Mouse (Mus musculus) CH12.LX (cell line): ENCODE measurements around the gene Magea5. TPM values are rescaled to one million over a fixed set of nuclear protein-coding genes. Genes with fewer than 3 reads are reported as not detected.
A peak's percentile ranks its signal among the peaks of the same experiment; 100 is the strongest.
"Not testable (repeated sequence)": the region's sequence is repeated elsewhere in the genome, so short reads cannot be mapped to it uniquely, and the experiment has no call there.

Experiments
- DNase-seq: peaks from one replicate; pipeline ENCODE4 v3.0.0-alpha.2; 2013; ENCODE audit errors: extremely low read depth
- H3K27ac ChIP-seq: 2 replicates; pipeline ENCODE4 v1.5.1; 2012; ENCODE audit warnings: low read depth, mild to moderate bottlenecking, control low read depth, moderate library complexity; ENCODE audit not compliant: insufficient read depth
- H3K27me3 ChIP-seq: replicated peaks from 2 replicates; pipeline ENCODE3; 2012; ENCODE audit warnings: inconsistent platforms
- H3K36me3 ChIP-seq, 2 experiments: replicated peaks in 1 of 2; 2 replicates each; pipeline versions ENCODE3 to v1.6.1; 2012; ENCODE audit warnings: inconsistent platforms in 1 of 2, low read length in 1 of 2, mild to moderate bottlenecking in 1 of 2, mixed read lengths in 1 of 2, moderate library complexity in 1 of 2; ENCODE audit not compliant: control insufficient read depth in 1 of 2, insufficient read depth in 1 of 2
- H3K4me1 ChIP-seq, 2 experiments: 2 replicates each; pipeline ENCODE4 v1.6.1; 2012; ENCODE audit warnings: inconsistent platforms in 1 of 2, moderate library complexity in 1 of 2; ENCODE audit not compliant: insufficient read depth in 2 of 2, control insufficient read depth in 1 of 2
- H3K4me2 ChIP-seq: 2 replicates; pipeline ENCODE4 v1.6.1; 2012; ENCODE audit warnings: low read depth, mild to moderate bottlenecking, control low read depth; ENCODE audit not compliant: poor library complexity, insufficient read depth, severe bottlenecking
- H3K4me3 ChIP-seq, 3 experiments: fragments of 150-350 bp in 1 of 3; sonication (generic) in 1 of 3; replicated peaks in 1 of 3; 2 replicates each; pipeline versions ENCODE3 to v1.5.1; 2011 to 2012; ENCODE audit warnings: low read depth in 2 of 3, low read length in 2 of 3, mild to moderate bottlenecking in 2 of 3, moderate library complexity in 2 of 3, control low read depth in 1 of 3, improper control_type of control experiment in 1 of 3, inconsistent platforms in 1 of 3, mixed read lengths in 1 of 3; ENCODE audit not compliant: poor library complexity in 1 of 3
- H3K79me2 ChIP-seq: replicated peaks from 2 replicates; pipeline ENCODE4 v1.6.1; 2012; ENCODE audit warnings: mild to moderate bottlenecking, moderate library complexity; ENCODE audit not compliant: control insufficient read depth, poor library complexity, insufficient read depth, severe bottlenecking; ENCODE audit errors: extremely low read depth
- H3K9ac ChIP-seq: 2 replicates; pipeline ENCODE4 v1.6.1; 2012; ENCODE audit warnings: low read depth, mild to moderate bottlenecking, control low read depth, moderate library complexity; ENCODE audit not compliant: insufficient read depth
- H3K9me3 ChIP-seq: replicated peaks from 2 replicates; pipeline ENCODE3; 2012; ENCODE audit warnings: low read length, inconsistent platforms, mixed read lengths
- CTCF ChIP-seq, 2 experiments: IDR thresholded peaks in 1 of 2; conservative IDR thresholded peaks in 1 of 2; 2 replicates each; pipeline ENCODE4 v1.5.1; 2011 to 2012; ENCODE audit warnings: low read depth in 2 of 2, low read length in 2 of 2, improper control_type of control experiment in 1 of 2, inconsistent platforms in 1 of 2, mild to moderate bottlenecking in 1 of 2, moderate library complexity in 1 of 2
- GABPA ChIP-seq: IDR thresholded peaks from 2 replicates; pipeline ENCODE4 v1.6.1; 2012; ENCODE audit warnings: low read depth, low read length, improper control_type of control experiment, inconsistent platforms; ENCODE audit not compliant: insufficient replicate concordance
- JUN ChIP-seq: IDR thresholded peaks from 2 replicates; pipeline ENCODE4 v1.6.1; 2011; ENCODE audit warnings: low read depth, mild to moderate bottlenecking, low read length, improper control_type of control experiment, moderate library complexity; ENCODE audit not compliant: insufficient read depth
- JUND ChIP-seq: conservative IDR thresholded peaks from 2 replicates; pipeline ENCODE4 v1.6.1; 2011; ENCODE audit warnings: low read depth, low read length, improper control_type of control experiment
- MAFK ChIP-seq: IDR thresholded peaks from 2 replicates; pipeline ENCODE4 v1.6.1; 2011; ENCODE audit warnings: low read length, improper control_type of control experiment; ENCODE audit not compliant: insufficient replicate concordance
- MAZ ChIP-seq: IDR thresholded peaks from 2 replicates; pipeline ENCODE4 v1.6.1; 2012; ENCODE audit warnings: low read depth, mild to moderate bottlenecking, inconsistent platforms, low read length, improper control_type of control experiment, moderate library complexity
- MEF2A ChIP-seq: IDR thresholded peaks from 2 replicates; pipeline ENCODE4 v1.6.1; 2014; ENCODE audit warnings: low read depth, mild to moderate bottlenecking, inconsistent platforms, low read length, improper control_type of control experiment, borderline replicate concordance
- PAX5 ChIP-seq: IDR thresholded peaks from 2 replicates; pipeline ENCODE4 v1.6.1; 2012; ENCODE audit warnings: low read length, inconsistent platforms, mixed read lengths
- POLR2AphosphoS2 ChIP-seq: IDR thresholded peaks from 2 replicates; pipeline ENCODE4 v1.6.1; 2011; ENCODE audit warnings: low read depth, low read length, improper control_type of control experiment
- RAD21 ChIP-seq: IDR thresholded peaks from 2 replicates; pipeline ENCODE4 v1.6.1; 2011; ENCODE audit warnings: low read depth, mild to moderate bottlenecking, low read length, improper control_type of control experiment, moderate library complexity
- SMC3 ChIP-seq: IDR thresholded peaks from 2 replicates; pipeline ENCODE4 v1.6.1; 2011; ENCODE audit warnings: low read depth, low read length, improper control_type of control experiment
- TBP ChIP-seq: conservative IDR thresholded peaks from 2 replicates; pipeline ENCODE4 v1.6.1; 2011; ENCODE audit warnings: low read depth, low read length, improper control_type of control experiment
- ZC3H11A ChIP-seq: IDR thresholded peaks from 2 replicates; pipeline ENCODE4 v1.6.1; 2012; ENCODE audit warnings: low read depth, mild to moderate bottlenecking, inconsistent platforms, low read length, improper control_type of control experiment
- ZKSCAN1 ChIP-seq: IDR thresholded peaks from 2 replicates; pipeline ENCODE4 v1.6.1; 2012; ENCODE audit warnings: low read depth, inconsistent platforms, low read length, improper control_type of control experiment, borderline replicate concordance
- ZMIZ1 ChIP-seq: IDR thresholded peaks from 2 replicates; pipeline ENCODE4 v1.6.1; 2012; ENCODE audit warnings: low read depth, mild to moderate bottlenecking, inconsistent platforms, low read length, improper control_type of control experiment
- ZNF384 ChIP-seq: IDR thresholded peaks from 2 replicates; pipeline ENCODE4 v1.6.1; 2012; ENCODE audit warnings: low read depth, low read length, improper control_type of control experiment, inconsistent platforms
- dilution Hi-C: fragments of 300-500 bp; cut with MboI; formaldehyde crosslinking; loops from 2 replicates; pipeline ENCODE4 v1.14.3; 2020; ENCODE audit warnings: low sequenced_read_pairs; ENCODE audit not compliant: extremely low pct_unique_long_range_greater_than_20kb, extremely low pct_ligation_motif_present
- in situ Hi-C: fragments of 300-500 bp; cut with MboI; formaldehyde crosslinking; loops from 3 replicates; pipeline ENCODE4 v1.14.3; 2019; ENCODE audit warnings: low sequenced_read_pairs, low pct_ligation_motif_present, low pct_unique_long_range_greater_than_20kb, mixed read lengths
- polyA plus RNA-seq: library from polyadenylated mRNA; unstranded; fragments of >175 nt; gene quantifications from 2 replicates; pipeline ENCODE4 v1.2.1, GENCODE M21; 2012; ENCODE audit warnings: low read depth; ENCODE audit not compliant: insufficient read length
- total RNA-seq, 2 experiments: library from RNA; depleted of rRNA; stranded (reverse); fragments of 300-350 nt in 1 of 2; fragments of >200 nt in 1 of 2; gene quantifications; 2 replicates each; pipeline ENCODE4 v1.2.3; 2012 to 2014

The Magea5 gene
- total RNA-seq (2012; rRNA removed) = not detected in 2 replicates
- total RNA-seq (2014; rRNA removed) = not detected in 2 replicates
- not detected in 2 replicates for polyA plus RNA-seq

DNA sequence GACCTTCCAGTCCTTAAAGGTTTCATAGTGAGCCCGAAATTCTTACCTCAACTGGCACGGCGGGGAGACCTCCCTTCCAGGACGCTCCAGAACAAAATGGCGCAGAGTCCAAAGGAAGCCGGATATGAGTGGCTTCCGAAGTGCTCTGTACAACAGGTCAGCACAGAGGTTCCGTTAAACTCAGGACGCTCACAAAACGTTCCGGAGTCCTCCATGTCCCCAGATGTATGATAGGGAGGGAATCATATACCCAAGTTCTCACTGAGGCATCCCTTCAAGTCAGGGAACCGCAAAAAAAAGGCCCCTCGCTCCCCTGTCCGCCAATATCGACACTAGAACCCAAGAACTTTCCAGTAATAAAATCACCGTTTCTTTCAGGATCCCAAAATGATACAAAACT lies at the start of gene Magea5:
Gene Magea5 (minus strand): TSS at position 101 of the 400 bp plus-strand sequence.
- H3K4me2 ChIP-seq, H3K27ac ChIP-seq, in situ Hi-C loops, H3K4me3 ChIP-seq, H3K4me1 ChIP-seq, DNase-seq, H3K9me3 ChIP-seq, H3K79me2 ChIP-seq, H3K27me3 ChIP-seq, H3K36me3 ChIP-seq, dilution Hi-C loops, H3K9ac ChIP-seq: not testable (repeated sequence)

GRCm38 (mm10) chrX:155098024-155098423 lies 35.1 kb upstream of the Magea5 start:
- Histone ChIP-seq H3K9me3 (no peaks in the 10 kb centered on the region), H3K36me3 (no peaks in the 10 kb centered on the region), H3K4me1 (no peaks in the 10 kb centered on the region), H3K9ac (no peak overlapping the region), H3K4me2 (no peak overlapping the region), H3K27ac (no peak overlapping the region), H3K79me2 (no peaks in the 10 kb centered on the region), H3K4me3 (no peak overlapping the region), H3K27me3 (no peaks in the 10 kb centered on the region)
- in situ Hi-C loops (no loop called here), dilution Hi-C loops (no loop called here)
- peak in 1 of 2 experiments; percentile 51; a peak in 2 of 4 replicates for TF ChIP-seq CTCF (conservative IDR thresholded peaks at IDR 0.05 in 1 of 2, IDR thresholded peaks at IDR 0.05 in 1 of 2; ENCODE audit: low read depth in 2 of 2, low read length in 2 of 2)
- no peak for TF ChIP-seq MEF2A
- TF ChIP-seq JUN = no peak
- no peak for TF ChIP-seq JUND
- peak; percentile 45 for TF ChIP-seq RAD21
- TF ChIP-seq ZKSCAN1 = no peak
- no peak for TF ChIP-seq MAZ
- peak; percentile 45 for TF ChIP-seq SMC3
- no peak for TF ChIP-seq ZNF384
- TF ChIP-seq GABPA = no peak
- no peak for TF ChIP-seq ZMIZ1
- TF ChIP-seq POLR2AphosphoS2 = no peak
- TF ChIP-seq ZC3H11A = no peak
- no peak for TF ChIP-seq TBP
- TF ChIP-seq PAX5 = no peak
- no peak for TF ChIP-seq MAFK
- peak; percentile 2 for DNase-seq

DNA sequence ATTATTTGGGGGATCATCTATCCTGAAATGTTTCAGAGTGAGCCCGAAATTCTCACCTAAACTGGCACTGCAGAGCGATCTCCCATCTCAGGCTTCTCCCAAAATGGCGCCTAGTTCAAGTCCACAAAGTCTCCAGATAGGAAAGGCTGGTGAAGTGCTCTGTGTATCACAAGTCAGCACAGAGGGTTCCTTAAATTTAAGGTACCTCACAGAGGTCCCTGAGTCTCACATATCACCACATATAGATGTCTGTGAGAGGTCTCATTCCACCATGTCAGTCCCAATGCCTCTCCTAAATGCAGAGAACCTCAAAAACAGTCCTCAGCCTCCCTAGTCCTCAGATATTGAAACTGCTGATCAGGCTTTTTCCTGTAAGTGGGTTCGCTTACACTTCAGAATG lies 30.6 kb upstream of the Magea5 start, which contains the start of gene Magea2:
Gene Magea2 (minus strand): TSS at position 101 of the 400 bp plus-strand sequence.
- H3K4me3 ChIP-seq, H3K4me2 ChIP-seq, H3K9me3 ChIP-seq, H3K4me1 ChIP-seq, in situ Hi-C loops, H3K27ac ChIP-seq, H3K27me3 ChIP-seq, H3K79me2 ChIP-seq, dilution Hi-C loops, H3K9ac ChIP-seq, H3K36me3 ChIP-seq, DNase-seq: not testable (repeated sequence)

GRCm38 (mm10) chrX:155089693-155090092 lies 26.7 kb upstream of the Magea5 start, which contains the start of gene Magea1:
Gene Magea1, minus strand, starts transcription at chrX:155089793.
- H3K4me1 ChIP-seq, H3K9ac ChIP-seq, H3K27me3 ChIP-seq, H3K4me3 ChIP-seq, H3K9me3 ChIP-seq, H3K4me2 ChIP-seq, in situ Hi-C loops, H3K27ac ChIP-seq, dilution Hi-C loops, H3K79me2 ChIP-seq, DNase-seq, H3K36me3 ChIP-seq: not testable (repeated sequence)
